Mouse (Mus musculus) embryo, embryonic 10 days (tissue): ENCODE data around the gene Fam129a.

Source experiments
- DNase-seq: peaks from one replicate; pipeline ENCODE4 v3.0.0-alpha.2; 2015; ENCODE audit warnings: low spot score

The Fam129a gene

GRCm38 (mm10) chr1:151625690-151626089, 54.7 kb downstream of the Fam129a start:
- DNase-seq = no peak

GRCm38 (mm10) chr1:151626631-151627030, 55.6 kb downstream of the Fam129a start:
- no peak for DNase-seq

- DNase-seq = no peak
These were observed 56.2 kb downstream of the Fam129a start for GRCm38 (mm10) chr1:151627141-151627540.

GRCm38 (mm10) chr1:151629591-151630250, 58.7 kb downstream of the Fam129a start:
- peak; percentile 34 for DNase-seq

GRCm38 (mm10) chr1:151630251-151630628, 59.3 kb downstream of the Fam129a start:
- DNase-seq = no peak

- no peak for DNase-seq
These were observed 60.1 kb downstream of the Fam129a start for GRCm38 (mm10) chr1:151631061-151631460.

GRCm38 (mm10) chr1:151631703-151632294, 60.8 kb downstream of the Fam129a start:
- DNase-seq = no peak

GRCm38 (mm10) chr1:151632567-151633356, 61.8 kb downstream of the Fam129a start:
- no peak for DNase-seq

- no peak for DNase-seq
These were observed 65.7 kb downstream of the Fam129a start for GRCm38 (mm10) chr1:151636637-151637036.

- no peak for DNase-seq
These were observed 66.5 kb downstream of the Fam129a start for GRCm38 (mm10) chr1:151637351-151637922.

- no peak for DNase-seq
These were observed 67.4 kb downstream of the Fam129a start for GRCm38 (mm10) chr1:151638357-151638756.

- no peak for DNase-seq
These were observed 67.8 kb downstream of the Fam129a start for GRCm38 (mm10) chr1:151638770-151639169.

- no peak for DNase-seq
These were observed 75.4 kb downstream of the Fam129a start for GRCm38 (mm10) chr1:151646380-151646779.

GRCm38 (mm10) chr1:151648099-151648498, 77.1 kb downstream of the Fam129a start:
- DNase-seq = no peak

GRCm38 (mm10) chr1:151657042-151657605, 86.1 kb downstream of the Fam129a start:
- no peak for DNase-seq

- DNase-seq = no peak
These were observed 87.4 kb downstream of the Fam129a start for GRCm38 (mm10) chr1:151658291-151658830.

- no peak for DNase-seq
These were observed 88.7 kb downstream of the Fam129a start for GRCm38 (mm10) chr1:151659636-151660035.

- DNase-seq = no peak
These were observed 89.3 kb downstream of the Fam129a start for GRCm38 (mm10) chr1:151660251-151660650.

GRCm38 (mm10) chr1:151660883-151661282, 89.9 kb downstream of the Fam129a start:
- no peak for DNase-seq

- no peak for DNase-seq
These were observed 90.9 kb downstream of the Fam129a start for GRCm38 (mm10) chr1:151661684-151662439.

GRCm38 (mm10) chr1:151662958-151663357, 92.0 kb downstream of the Fam129a start:
- no peak for DNase-seq
